Mouse (Mus musculus) liver, embryonic 14.5 days (tissue): Measurements from ENCODE around the gene Dnaja4.

Experiments used
- CTCF ChIP-seq: IDR thresholded peaks from 2 replicates; pipeline ENCODE4 v1.5.1; 2016; ENCODE audit warnings: antibody characterized with exemption, low read depth, control low read depth
- EP300 ChIP-seq: IDR thresholded peaks from 2 replicates; pipeline ENCODE4 v1.6.1; 2016; ENCODE audit warnings: antibody characterized with exemption, low read depth

- TF ChIP-seq CTCF = no peak
- TF ChIP-seq EP300 = no peak
Measured at GRCm38 (mm10) chr9:54652778-54653177, 45.9 kb upstream of the Dnaja4 start.
